Mouse (Mus musculus): Measurements from ENCODE around the gene Apol6. TPM values are rescaled to one million over a fixed set of nuclear protein-coding genes. Genes with fewer than 3 reads are reported as not detected.

Apol6 gene
- total RNA-seq (2014; fragmentation: Nextera tagmentation) (not detected in 2 replicates), total RNA-seq (2017) (not detected in 2 replicates)

DNA sequence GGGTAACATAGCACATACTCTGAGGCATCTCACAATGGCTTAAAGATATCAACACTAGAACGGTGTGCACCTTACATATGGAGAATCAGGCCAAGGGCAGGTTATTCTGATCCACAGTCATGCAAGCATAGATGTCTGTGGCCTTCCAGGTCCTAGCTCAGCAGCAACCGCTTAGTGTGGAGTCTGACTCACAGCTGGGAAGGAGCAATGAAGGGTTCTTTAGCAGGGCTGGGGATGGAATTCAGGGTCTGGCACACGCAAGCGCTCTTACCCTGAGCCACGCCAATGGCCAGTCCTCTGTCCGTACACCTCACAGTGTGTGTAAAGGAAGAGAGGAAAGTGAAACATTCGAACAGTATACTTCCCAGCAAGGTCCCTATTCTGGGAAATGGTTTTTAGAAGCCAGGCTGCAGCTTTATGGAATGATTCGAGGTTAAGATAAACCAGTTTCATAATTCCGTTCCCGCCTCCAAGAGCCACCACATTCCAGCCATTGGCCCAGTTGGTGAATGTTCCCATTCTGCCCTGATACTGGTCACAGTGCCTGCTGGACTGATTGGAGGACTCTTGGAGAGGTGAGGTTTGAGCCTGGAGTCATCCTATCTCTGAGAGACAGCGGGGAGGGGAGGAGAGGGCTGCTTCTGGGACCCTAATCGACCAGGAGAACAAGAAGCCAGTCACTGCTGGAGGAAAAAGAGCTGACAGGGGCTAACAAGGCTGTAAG, at the start of gene Apol6:
Gene Apol6 (plus strand): TSS at position 133 of the 724 bp plus-strand sequence.
- ATAC-seq (replicated peaks; ENCODE audit: low FRiP score, low TSS enrichment, poor library complexity, severe bottlenecking), result no peak

- no peak for ATAC-seq (replicated peaks; ENCODE audit: low FRiP score, low TSS enrichment, poor library complexity, severe bottlenecking)
These were observed 46.5 kb upstream of the Apol6 start for GRCm38 (mm10) chr15:76998048-76998447.

- no peak for ATAC-seq (replicated peaks; ENCODE audit: low FRiP score, low TSS enrichment, poor library complexity, severe bottlenecking)
These were observed 45.5 kb upstream of the Apol6 start for GRCm38 (mm10) chr15:76998878-76999588.

DNA sequence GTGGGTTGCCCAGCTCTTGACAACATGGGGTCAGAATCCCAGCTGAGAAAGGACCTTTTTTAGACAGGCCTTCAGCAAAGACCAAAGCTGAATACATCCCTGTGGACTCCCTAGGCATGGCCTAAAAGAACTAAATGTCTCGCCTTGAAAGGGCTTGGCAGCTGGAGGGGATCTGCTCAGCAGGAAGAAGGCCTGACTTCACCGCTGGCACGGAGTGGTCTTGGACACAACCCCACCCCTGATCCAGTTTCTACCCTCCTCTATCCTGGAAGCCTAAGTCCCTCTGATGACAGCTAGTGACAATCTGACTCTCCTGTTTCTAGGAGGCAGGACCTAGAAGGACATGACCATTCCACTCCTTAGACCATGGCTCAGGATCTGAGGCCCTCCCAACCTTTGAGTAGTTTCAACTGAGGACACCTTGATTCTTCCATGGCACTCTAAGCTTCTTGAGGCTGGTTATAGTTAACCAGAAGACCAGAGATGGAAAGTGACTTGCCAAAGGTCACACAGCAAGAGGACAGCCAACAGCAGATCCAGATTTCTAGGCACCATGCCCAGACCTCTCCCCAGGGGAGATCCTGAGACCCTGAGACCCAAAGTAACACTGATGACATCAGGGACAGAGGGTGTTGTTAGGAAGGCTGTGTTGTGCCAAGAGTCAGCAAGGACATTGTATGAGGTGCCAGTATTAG, 41.2 kb upstream of the Apol6 start:
- ATAC-seq (replicated peaks; ENCODE audit: low FRiP score, low TSS enrichment, poor library complexity, severe bottlenecking), result no peak

DNA sequence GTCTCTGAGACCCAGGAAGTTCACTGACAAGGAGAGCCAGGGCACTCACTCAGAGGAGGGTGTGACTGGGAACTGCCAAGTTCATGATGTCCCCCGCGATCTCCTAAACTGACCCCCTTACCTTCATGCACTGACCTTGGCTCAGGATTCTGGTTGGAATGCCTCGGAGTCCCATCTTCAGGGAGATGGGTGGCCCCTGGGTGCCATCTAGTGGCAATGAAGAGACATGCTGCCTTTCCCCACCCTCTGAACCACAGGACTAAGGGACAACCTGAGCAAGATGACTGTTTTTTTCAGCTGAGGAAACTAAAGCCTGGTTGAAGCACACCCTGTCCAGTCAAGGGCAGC, 40.7 kb upstream of the Apol6 start:
- no peak for ATAC-seq (replicated peaks; ENCODE audit: low FRiP score, low TSS enrichment, poor library complexity, severe bottlenecking)

DNA sequence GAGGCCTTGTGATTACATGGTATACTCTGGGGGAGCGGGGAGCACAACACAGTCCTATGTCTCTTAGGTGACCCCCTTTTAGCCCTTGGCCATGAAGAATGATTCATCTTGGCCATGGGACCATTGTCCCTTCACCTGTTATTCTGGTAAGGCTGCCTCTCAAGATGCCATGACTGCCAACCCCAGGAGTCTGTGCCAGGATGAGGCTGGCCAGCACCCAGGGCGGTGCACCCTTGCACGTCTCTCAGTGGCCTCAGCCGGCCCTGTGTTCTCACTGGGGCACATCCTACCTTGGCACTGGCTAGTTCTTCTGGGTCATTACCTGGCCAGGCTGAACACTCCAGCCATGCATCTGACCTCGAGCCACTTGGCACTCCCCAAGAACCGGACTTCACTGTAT, 35.7 kb upstream of the Apol6 start:
- ATAC-seq (replicated peaks; ENCODE audit: low FRiP score, low TSS enrichment, poor library complexity, severe bottlenecking), result no peak

- no peak for ATAC-seq (replicated peaks; ENCODE audit: low FRiP score, low TSS enrichment, poor library complexity, severe bottlenecking)
These were observed 30.7 kb upstream of the Apol6 start for GRCm38 (mm10) chr15:77013753-77014241.

GRCm38 (mm10) chr15:77014431-77014830, 30.1 kb upstream of the Apol6 start:
- ATAC-seq (replicated peaks; ENCODE audit: low FRiP score, low TSS enrichment, poor library complexity, severe bottlenecking), result no peak

DNA sequence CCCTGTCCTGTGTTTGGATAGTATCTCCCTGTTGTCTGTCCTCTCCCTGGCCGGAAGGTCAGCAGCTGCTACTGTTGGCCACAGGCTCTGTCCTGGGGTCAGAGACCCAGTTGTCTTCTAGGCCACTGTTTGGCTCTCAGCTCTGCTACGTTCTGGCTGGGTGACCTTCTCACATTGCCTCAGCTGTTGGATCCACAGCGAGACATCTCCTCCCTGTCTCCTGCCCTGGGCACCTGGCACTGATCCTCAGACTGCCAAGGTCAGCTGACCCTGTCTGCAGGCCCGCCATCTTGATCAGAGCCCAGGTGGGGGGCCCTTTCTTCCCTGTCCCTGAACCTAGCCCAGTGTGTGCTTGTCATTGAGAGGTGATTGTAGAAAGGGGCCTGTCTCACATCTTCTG, 29.5 kb upstream of the Apol6 start:
- ATAC-seq (replicated peaks; ENCODE audit: low FRiP score, low TSS enrichment, poor library complexity, severe bottlenecking), result no peak

- ATAC-seq (replicated peaks; ENCODE audit: low FRiP score, low TSS enrichment, poor library complexity, severe bottlenecking), result no peak
These were observed 28.0 kb upstream of the Apol6 start for GRCm38 (mm10) chr15:77016509-77016908.

GRCm38 (mm10) chr15:77017897-77018296, 26.6 kb upstream of the Apol6 start:
- ATAC-seq (replicated peaks; ENCODE audit: low FRiP score, low TSS enrichment, poor library complexity, severe bottlenecking), result no peak

GRCm38 (mm10) chr15:77018740-77019340, 25.7 kb upstream of the Apol6 start:
- no peak for ATAC-seq (replicated peaks; ENCODE audit: low FRiP score, low TSS enrichment, poor library complexity, severe bottlenecking)

DNA sequence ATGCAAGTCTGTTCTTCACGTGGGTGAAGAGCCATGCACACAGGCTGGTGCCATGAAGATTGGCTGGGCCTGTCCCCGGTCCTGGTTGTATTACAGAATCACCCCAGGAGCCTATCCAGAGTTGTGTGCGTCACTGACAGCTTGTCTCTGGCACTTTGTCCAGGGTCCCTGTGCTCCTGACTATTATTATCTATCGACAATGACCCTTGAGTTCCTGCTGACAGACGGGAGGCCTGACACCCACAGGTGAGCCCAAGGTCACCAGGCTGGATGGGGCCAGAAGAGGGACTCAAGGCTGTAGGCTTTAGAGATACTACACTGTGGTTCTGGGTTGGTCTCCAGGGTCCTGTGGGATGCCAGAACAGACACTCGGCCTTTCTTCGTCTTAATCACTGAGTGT, 25.0 kb upstream of the Apol6 start:
- ATAC-seq (replicated peaks; ENCODE audit: low FRiP score, low TSS enrichment, poor library complexity, severe bottlenecking), result no peak

DNA sequence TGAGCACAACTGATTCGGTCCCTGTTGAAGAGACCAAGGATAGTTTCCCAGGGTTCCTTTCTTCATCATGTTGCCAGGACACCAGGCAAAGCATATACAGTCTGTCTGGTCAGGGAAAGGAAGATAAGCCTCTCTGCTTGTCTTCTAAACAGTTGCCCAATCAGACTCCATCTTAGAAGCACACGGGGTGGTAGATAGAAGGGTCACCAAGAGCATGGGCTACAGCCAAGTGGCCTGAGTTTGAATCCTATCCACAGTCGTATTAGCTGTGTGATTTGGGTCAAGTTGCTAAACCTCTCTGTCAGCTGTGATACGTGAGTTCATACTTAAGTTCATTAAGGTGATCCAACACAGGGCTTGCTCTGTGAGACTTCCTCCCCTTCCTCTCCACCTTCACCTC, 24.4 kb upstream of the Apol6 start:
- ATAC-seq (replicated peaks; ENCODE audit: low FRiP score, low TSS enrichment, poor library complexity, severe bottlenecking), result no peak

DNA sequence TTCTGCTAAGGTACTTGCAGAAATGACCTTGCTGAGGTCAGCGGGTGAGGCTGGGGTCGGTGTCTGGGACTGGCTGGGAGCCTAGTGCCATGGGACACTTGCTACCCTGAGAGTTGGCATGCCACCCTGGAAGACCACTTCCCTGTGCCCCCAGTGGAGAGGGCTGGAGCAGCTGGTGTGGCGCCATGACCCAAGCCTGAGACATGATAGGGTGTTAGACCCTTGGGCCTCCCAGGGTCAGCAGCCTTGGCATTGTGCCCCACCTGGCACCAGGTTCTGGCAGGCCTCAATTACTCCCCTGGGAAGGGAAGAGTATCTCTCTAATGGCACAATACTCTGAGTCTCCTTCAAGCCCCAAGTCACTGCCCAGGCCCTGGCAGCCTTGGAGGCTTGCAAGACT, 23.5 kb upstream of the Apol6 start:
- no peak for ATAC-seq (replicated peaks; ENCODE audit: low FRiP score, low TSS enrichment, poor library complexity, severe bottlenecking)

DNA sequence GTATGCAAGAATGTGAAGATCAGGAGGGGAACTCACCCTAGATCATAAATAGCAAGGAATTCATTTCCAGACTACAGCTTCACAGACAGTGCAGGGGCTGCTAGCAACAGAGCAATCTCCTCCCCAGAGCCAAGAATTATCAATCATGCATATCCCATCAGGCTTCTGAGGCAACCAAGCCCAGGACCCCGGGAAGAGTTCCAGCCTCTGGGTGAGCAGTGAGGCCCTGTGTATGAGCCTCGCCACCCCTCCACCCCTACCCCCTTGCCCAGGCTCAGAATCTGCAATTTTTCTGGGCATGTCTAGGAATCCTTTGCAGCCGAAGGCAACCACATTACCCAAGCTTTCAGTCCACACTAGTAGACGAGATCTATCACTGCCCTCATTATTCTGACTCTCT, 22.7 kb upstream of the Apol6 start:
- ATAC-seq (replicated peaks; ENCODE audit: low FRiP score, low TSS enrichment, poor library complexity, severe bottlenecking), result no peak

- ATAC-seq (replicated peaks; ENCODE audit: low FRiP score, low TSS enrichment, poor library complexity, severe bottlenecking), result no peak
These were observed 22.1 kb upstream of the Apol6 start for GRCm38 (mm10) chr15:77022401-77022957.

- no peak for ATAC-seq (replicated peaks; ENCODE audit: low FRiP score, low TSS enrichment, poor library complexity, severe bottlenecking)
These were observed 18.5 kb upstream of the Apol6 start for GRCm38 (mm10) chr15:77025884-77026583.

GRCm38 (mm10) chr15:77027117-77027516, 17.4 kb upstream of the Apol6 start:
- ATAC-seq (replicated peaks; ENCODE audit: low FRiP score, low TSS enrichment, poor library complexity, severe bottlenecking), result no peak
